Mouse (Mus musculus) heart, postnatal 0 days (tissue): ENCODE results near the gene Pde4c.

Source experiments
- CTCF ChIP-seq: IDR thresholded peaks from 2 replicates; pipeline ENCODE4 v1.5.1; 2016; ENCODE audit warnings: antibody characterized with exemption, control low read depth, low read depth
- EP300 ChIP-seq: IDR thresholded peaks from 2 replicates; pipeline ENCODE4 v1.6.1; 2016; ENCODE audit warnings: antibody characterized with exemption, low read depth

DNA sequence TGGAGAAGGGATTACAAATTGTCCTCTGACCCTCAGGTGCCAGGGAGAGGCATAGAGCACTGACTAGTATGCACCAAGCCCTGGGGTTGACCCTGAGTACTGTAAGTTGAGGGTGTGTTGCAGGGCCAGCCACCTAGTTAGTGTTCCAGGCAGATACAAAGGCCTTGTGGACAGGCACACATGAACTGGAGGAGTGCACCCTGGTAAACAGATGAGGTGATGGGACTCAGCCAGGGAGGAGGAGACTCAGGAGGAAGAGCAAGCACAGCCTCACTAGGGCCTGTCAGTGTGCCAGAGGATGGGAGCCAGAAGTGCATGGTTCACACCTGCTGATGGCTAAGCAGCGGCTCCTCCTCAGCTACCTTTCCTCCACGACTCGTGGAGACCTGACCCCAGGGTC lies 43.5 kb upstream of the Pde4c start:
- no peak for TF ChIP-seq EP300
- TF ChIP-seq CTCF: no peak
